Mouse (Mus musculus) liver, adult (tissue): ENCODE results near the gene Mkrn2os.

Experiments used
- GATA4 ChIP-seq: IDR thresholded peaks from 2 replicates; pipeline ENCODE4 v1.6.1; 2014; ENCODE audit warnings: mild to moderate bottlenecking, low read length; ENCODE audit not compliant: insufficient replicate concordance

Mkrn2os gene

DNA sequence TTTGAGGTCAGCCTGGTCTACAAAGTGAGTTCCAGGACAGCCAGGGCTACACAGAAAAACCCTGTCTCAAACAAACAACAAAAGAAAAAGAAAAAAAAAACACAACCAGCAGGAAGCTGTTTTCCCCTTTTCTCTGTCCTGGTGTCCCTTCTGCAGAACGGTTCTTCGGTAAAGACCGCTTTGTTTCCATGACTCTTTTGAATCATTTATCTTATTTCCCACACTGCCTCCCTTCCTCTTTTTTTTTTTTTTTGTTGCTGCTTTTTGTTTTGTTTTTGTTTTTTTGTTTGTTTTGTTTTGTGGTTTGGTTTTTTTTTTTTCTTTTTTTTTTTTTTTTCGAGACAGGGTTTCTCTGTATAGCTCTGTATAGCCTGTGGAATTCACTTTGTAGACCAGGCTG is 876 bp upstream of the Mkrn2os start:
- TF ChIP-seq GATA4, result no peak

DNA sequence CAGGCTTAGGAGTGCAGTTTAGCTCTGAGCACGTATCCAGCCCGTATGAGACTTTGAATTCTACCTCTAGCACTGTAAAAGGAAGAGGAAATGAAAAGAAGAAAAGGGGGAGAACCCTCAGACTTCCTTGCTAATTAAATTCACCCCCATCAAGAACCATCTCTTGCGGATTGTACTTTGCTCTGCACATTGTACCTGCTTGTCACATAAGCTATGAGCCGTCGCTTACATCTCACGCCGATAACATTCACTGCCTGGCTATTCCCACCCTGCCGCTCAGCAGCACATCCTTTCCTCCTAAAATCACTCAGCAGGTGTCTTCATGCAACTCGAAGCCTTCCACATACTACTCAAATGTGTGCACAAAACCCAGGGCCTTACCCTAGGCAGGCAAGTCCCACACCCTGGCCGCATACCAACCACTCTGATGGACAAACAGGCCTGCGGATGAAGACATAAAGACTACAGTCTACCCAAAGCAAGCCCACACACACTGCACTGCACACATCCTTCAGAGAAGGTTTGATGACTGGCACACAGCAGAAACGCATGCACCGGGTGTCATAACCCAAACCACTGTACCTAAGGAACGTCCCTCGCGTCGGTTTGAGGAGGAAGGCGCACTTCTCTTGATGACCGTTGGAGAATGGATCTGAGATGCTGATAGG is 550 bp downstream of the Mkrn2os start:
- TF ChIP-seq GATA4, result no peak

DNA sequence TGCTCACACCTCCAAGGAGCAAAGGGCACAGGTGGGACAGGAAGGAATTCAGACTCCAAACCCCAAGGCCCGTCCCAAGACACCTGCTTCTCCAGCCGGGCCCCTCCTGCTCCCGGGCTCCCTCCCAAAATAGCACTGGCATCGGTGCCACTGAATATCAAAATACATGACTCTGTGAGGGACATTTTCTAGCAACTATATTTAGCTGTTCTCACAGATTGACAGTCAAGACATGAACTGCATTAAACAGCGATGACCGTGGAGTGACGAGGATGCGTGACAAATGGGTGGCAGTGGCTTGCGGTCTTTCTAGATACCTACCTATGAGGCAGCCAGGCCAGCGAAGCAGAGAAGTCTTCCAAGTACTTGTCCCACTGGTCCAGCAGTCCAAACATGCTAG is 6.1 kb downstream of the Mkrn2os start:
- TF ChIP-seq GATA4, result no peak

DNA sequence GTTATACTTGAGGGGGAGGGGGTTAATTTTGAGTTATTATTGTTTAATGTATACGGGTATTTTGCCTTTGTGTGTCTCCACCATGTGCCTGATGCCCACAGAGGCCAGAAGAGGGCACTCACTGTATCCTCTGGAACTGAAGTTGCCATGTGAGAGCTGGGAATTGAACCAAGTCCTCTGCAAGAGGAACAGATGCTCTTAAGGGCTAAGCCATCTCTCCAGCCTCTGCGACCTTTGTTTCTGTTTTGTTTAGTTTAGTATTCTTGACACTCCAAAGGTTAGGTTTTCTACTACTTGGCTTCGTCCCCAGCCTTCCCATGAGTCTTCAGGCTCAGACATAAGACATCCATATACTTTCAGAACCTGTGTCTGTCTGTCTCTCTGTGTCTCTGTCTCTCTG is 8.2 kb downstream of the Mkrn2os start:
- no peak for TF ChIP-seq GATA4

DNA sequence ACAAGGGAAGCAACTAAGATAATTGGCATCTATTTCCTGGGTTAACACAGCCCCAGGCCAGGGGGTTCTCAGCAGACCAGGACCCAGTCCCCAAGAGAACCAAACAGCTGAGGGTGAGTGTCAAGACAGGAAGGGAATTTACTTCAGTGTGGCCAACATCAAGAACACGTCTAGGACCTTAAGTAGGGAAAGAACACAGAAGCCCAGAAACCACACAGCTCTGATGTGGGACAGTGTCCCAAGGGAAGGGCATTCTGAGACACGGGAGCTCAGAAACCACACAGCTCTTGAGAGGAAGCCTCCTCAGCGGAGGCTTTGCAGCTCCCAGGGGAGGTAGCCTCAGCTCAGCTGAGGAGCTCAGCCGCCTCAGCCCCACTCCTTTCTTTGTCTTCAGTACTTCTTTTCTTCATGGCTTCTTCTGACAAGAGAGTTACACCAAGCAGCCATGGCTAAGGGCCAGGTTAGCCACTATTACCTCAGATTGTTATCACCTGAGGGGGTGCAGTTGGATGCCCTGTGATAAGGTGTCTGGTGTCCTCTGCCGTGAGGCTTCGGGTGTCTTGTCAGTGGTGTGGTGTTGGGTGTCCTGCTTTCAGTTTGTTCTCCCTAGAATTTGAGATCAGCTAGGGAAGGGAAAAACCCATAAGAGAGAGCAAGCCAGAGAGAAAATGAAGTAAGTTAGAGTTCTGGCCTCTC is 8.8 kb downstream of the Mkrn2os start:
- no peak for TF ChIP-seq GATA4

DNA sequence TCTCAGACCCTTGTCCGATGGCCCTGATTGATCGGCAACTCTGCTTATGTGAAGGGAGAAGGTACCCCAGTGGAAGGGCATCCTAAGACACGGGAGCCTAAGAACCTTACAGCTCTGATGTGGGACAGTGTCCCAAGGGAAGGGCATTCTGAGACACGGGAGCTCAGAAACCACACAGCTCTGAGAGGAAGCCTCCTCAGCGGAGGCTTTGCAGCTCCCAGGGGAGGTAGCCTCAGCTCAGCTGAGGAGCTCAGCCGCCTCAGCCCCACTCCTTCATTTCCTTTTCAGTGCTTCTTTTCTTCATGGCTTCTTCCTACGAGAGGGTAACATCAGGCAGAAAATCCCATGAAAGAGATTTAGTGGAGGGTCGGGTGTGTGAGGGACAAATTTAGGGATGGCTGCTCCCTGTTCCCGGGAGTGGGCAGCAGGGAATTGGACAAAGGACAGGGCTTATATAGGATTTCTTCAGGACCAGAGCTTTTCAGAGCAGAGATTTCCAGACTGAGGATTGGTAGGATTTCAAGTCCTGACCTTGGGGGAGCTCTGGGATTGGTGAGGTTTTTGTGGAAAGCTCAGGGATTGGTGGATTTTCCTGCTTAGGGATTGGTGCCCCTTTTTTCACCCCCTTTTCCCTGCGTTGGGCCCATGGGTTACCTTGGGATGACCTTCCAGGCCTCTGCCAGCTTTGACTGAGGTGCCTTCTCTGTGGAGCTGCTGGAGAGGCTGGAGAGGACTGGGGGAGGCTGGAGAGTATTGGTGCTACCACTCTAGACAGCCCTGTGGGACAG is 9.9 kb downstream of the Mkrn2os start:
- no peak for TF ChIP-seq GATA4

DNA sequence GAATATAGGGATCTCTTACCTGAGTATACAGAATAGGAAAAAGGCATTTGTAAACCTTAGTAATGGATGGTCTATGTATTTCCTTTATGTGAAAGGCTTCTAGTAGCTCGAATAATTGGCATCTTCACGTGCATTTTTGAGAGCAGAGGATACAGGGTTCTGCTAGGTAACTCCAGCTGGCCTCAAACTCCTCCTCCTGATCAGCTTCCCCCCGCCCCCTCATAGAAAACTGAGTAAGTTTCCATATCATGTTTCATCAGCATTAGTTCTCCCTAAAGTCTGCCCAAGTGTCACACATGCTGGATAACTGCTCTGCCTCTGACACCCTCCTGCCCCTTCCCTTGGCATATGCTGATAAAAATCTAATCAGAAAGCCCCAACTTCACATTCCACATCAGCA is 11.6 kb downstream of the Mkrn2os start:
- no peak for TF ChIP-seq GATA4

DNA sequence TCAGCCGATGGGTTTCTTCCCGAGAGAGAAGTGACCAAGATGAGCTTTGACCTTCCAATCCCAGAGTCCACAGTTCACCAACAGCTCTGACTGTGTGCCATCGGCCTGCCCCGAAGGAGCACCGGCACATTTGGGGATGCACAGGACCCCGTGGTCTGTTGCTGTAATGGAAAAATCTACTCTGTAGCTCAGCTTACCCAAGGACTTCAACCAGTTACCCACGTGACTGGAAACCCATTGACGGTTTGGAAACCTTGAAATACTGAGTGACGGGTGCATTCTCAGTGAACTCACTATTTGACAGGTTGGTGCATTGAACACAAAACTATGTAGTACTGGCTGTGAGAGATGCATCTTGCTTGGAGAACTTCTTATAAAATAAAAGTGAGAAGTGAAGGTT is 14.4 kb downstream of the Mkrn2os start:
- TF ChIP-seq GATA4, result no peak

DNA sequence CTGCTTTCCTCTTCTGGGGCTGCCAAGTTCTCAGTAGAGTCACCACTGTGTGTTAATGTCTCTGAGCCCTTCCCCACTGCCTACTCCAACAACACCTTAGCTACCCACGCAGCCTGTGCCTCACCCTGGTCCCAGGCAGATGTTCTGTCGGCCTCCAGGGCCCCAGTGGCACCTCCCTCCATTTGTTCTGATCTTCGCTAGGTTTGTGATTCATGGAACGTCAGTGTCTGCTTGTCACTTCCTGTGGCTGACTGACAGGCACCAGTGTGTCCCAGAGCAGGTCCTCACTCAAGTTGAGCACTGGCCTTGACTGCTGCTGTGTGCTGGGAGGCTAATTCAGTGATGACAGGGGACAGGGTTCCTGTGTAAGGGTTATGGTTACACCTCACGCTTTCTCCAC is 15.0 kb downstream of the Mkrn2os start:
- TF ChIP-seq GATA4, result no peak

DNA sequence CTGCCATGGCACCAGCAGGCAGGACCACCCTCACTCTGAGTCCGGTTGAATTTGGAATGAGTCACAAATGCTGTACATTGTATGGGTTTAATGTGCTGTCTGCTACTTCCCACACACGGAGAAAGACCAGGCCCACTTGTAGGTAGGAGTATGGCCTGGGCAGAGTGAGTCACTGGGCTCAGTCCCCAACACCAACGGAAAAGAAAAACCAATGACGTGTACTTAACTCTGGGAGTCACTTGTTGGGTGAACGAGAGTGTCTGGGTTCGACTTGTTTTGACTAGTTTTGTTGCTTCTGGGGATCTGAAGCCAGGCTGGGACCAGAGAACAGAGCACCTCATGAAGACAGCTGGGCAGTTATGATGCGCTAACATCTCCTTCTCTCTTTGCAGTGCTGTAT is 18.2 kb downstream of the Mkrn2os start:
- TF ChIP-seq GATA4, result no peak

DNA sequence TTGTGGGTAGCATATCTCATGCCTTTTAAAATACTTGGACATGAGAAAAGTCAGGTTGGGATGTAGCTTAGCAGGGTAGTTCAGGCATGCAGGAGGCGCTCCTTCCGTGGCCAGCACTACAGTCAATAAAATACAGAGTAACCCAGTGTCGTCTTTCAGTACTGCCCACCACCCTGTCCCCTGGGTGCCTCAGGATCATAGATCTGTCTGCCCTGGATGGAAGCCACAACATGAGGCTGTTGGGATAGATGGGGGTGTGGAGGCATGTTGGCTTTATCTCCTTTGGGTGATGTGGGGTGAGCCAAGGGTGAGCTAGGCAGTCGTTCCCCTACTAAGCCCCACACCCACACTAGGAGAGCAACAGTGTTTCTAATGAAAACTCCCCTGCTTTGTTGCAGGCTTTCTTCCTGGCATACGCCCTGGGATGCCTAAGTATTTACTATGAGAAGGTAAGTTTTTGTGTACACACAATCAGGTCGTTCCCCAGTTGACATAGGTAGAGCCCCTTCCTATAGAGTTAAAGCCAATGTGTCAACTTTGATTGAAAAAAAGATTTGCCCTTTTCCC is 26.8 kb downstream of the Mkrn2os start:
- TF ChIP-seq GATA4, result no peak

DNA sequence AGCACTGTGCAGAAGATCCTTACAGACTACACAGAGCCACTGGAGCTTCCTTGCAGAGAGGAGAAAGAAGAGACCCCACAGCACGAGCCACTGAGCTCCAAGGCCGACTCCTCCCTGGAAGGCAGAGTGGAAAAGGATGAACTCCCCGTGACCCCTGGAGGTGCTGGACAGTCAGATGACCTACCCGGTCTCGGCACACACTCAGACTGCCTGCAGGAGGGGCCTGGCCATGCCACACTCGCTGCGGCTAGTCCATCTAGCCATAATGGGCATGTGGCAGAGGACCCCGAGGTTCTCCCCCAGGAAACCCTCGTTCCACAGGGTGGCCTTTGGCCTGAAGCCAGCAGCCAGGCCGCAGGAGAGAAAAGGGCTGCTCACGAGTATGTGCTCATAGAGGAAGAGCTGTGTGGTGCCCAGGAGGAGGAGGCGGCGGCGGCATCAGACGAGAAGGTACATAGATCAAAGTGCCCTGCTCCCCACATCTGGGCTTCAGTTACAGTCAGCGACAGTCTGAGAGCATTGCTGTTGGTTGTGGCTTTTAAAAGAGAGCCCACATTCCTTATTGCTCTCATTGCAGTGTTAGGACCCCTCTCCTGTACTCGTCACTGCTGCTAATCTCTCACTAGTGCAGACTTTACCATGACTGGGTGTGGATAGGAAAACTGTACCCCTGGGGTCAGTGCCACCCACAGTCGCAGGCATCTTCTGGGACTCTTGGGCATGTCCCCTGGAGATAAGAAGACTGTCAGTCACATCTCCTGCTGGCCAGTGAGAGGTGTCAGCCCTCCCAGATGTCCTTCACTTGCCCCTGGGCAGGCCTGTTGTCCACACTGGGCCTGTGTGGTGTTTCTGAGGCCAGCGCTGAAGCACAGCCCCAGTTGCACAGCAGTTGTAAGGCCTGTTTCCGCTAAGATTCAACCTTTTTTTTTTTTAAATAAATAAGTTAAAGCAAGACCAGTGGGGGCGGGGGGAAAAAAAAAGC is 32.4 kb downstream of the Mkrn2os start:
- TF ChIP-seq GATA4, result no peak

DNA sequence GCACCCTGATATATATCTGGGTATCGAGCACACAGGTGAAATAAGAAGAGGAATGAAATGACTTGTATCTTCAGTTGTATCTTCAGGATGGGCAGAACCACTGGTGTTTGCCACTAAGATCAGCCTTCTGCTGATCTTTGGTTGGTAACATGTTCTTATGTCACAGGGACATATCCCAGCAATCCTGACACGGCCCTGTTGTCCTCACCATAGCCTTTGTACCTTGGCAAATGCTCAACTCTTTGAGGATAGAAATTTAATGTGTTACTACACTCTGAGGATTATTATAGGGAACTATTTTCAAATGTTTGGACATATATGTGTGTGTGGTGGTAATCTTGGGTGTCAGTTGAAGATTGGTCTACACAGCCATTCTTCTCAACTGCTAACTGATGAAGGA is 34.2 kb downstream of the Mkrn2os start:
- TF ChIP-seq GATA4, result no peak

DNA sequence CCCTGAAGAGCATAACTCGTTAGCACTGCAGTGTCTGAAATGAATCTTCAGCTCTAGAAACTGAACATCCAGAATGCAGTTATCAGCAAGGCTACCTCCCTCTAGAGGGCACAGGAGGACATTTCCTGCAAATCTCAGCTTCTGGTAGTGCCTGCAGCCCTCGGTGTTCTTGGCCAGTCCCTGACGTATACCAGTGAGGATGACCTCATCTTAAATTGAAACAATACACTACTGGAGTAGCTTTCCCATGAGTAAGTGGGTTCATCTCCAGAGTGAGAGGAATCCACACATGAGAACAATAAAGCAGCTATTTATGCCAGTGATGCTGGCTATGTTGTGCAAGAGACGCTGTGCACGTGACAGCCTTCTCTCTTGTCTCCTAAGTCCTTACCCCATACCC is 36.9 kb downstream of the Mkrn2os start:
- no peak for TF ChIP-seq GATA4

DNA sequence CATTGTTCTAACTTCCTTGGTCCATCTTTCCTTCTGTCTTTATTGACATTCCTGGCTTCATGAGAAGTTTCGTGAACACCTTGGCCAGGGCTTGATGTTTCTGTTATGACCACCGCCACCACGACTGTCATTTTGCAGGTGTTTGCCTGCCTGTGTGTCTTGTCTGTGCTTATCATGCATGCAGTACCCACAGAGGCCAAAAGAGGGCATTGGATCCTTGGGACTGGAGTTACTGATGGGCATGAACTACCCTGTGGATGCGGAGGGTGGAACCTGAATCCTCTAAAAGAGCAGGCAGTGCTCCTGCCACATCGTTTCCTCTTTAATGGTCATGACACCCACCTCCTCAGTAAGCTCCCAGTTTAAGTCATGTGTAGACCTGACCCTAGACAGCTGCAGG is 46.1 kb downstream of the Mkrn2os start:
- no peak for TF ChIP-seq GATA4
